Mouse (Mus musculus) heart, embryonic 10.5 days (tissue): ENCODE data around the gene Ttll1. TPM values are rescaled to one million over a fixed set of nuclear protein-coding genes. Genes with fewer than 3 reads are reported as not detected.

Experiments
- DNase-seq: peaks from one replicate; pipeline ENCODE4 v3.0.0-alpha.2; 2017; ENCODE audit warnings: low spot score
- H3K27ac ChIP-seq: fragments of 300-500 bp; sonication (generic); 2 replicates; pipeline ENCODE4 v1.5.1; 2016; ENCODE audit warnings: mild to moderate bottlenecking
- H3K27me3 ChIP-seq: fragments of 300-500 bp; sonication (generic); 2 replicates; pipeline ENCODE4 v1.6.1; 2016; ENCODE audit warnings: mild to moderate bottlenecking; ENCODE audit not compliant: poor library complexity, insufficient read depth, severe bottlenecking
- H3K36me3 ChIP-seq: fragments of 300-500 bp; sonication (generic); 2 replicates; pipeline ENCODE4 v1.6.1; 2016; ENCODE audit warnings: mild to moderate bottlenecking, moderate library complexity
- H3K4me1 ChIP-seq: fragments of 300-500 bp; sonication (generic); 2 replicates; pipeline ENCODE4 v1.6.1; 2016; ENCODE audit warnings: mild to moderate bottlenecking
- H3K4me3 ChIP-seq: fragments of 300-500 bp; sonication (generic); 2 replicates; pipeline ENCODE4 v1.5.1; 2016; ENCODE audit warnings: mild to moderate bottlenecking, moderate library complexity
- H3K9me3 ChIP-seq: fragments of 300-500 bp; sonication (generic); 2 replicates; pipeline ENCODE4 v1.6.1; 2016; ENCODE audit warnings: mild to moderate bottlenecking, moderate library complexity
- WGBS: fragments of 180-500 bp; shearing (Covaris S2); methylation state at CpG from one replicate; pipeline ENCODE4 v1.1.7; 2016; 5-methylcytosine and 5-hydroxymethylcytosine counted together
- polyA plus RNA-seq: library from polyadenylated mRNA; unstranded; fragments of >200 nt; fragmentation: Nextera tagmentation; extraction: Ambion mirVana; gene quantifications from 2 replicates; pipeline ENCODE4 v1.2.1, GENCODE M21; 2016

The Ttll1 gene
- polyA plus RNA-seq, 1 experiment from 2014 or later, result 23.9 TPM

GRCm38 (mm10) chr15:83493856-83494571 is 16.7 kb downstream of the Ttll1 start:
- peaks cover 62% of the 10 kb centered on the region for H3K36me3 ChIP-seq
- no peaks in the 10 kb centered on the region for H3K27me3 ChIP-seq
- no peak overlapping the region for H3K4me3 ChIP-seq
- no peak for DNase-seq
- H3K27ac ChIP-seq, result no peak overlapping the region
- no peaks in the 10 kb centered on the region for H3K9me3 ChIP-seq
- 82% methylated on average over 7 of the region's 7 CpGs for WGBS
- H3K4me1 ChIP-seq, result peaks cover 11% of the 10 kb centered on the region; the same call in 1 of the 2 replicates

GRCm38 (mm10) chr15:83491891-83492290 is 18.8 kb downstream of the Ttll1 start:
- Histone ChIP-seq H3K36me3 (peaks cover 42% of the 10 kb centered on the region), H3K27me3 (no peaks in the 10 kb centered on the region), H3K27ac (no peak overlapping the region), H3K9me3 (no peaks in the 10 kb centered on the region), H3K4me3 (no peak overlapping the region), H3K4me1 (peaks cover 25% of the 10 kb centered on the region)
- 50% methylated on average over 5 of the region's 5 CpGs for WGBS
- no peak for DNase-seq

GRCm38 (mm10) chr15:83489471-83489870 is 21.2 kb downstream of the Ttll1 start:
- no peak for DNase-seq
- peaks cover 18% of the 10 kb centered on the region for H3K4me1 ChIP-seq
- H3K4me3 ChIP-seq, result no peak overlapping the region
- H3K9me3 ChIP-seq, result no peaks in the 10 kb centered on the region
- peak overlapping the region; percentile 22; the same call in 1 of the 2 replicates for H3K27ac ChIP-seq
- WGBS, result 78% methylated on average over 20 of the region's 20 CpGs
- H3K36me3 ChIP-seq, result peaks cover 33% of the 10 kb centered on the region; the same call in 1 of the 2 replicates
- no peaks in the 10 kb centered on the region for H3K27me3 ChIP-seq

GRCm38 (mm10) chr15:83487477-83488115 is 23.1 kb downstream of the Ttll1 start:
- H3K4me1 ChIP-seq, result peaks cover 20% of the 10 kb centered on the region
- H3K27ac ChIP-seq, result 0 out of 2 replicates have a peak overlapping the region, but pooled peaks have one; percentile 6
- H3K4me3 ChIP-seq, result no peak overlapping the region
- H3K27me3 ChIP-seq, result no peaks in the 10 kb centered on the region
- peaks cover 36% of the 10 kb centered on the region; the same call in 1 of the 2 replicates for H3K36me3 ChIP-seq
- no peaks in the 10 kb centered on the region for H3K9me3 ChIP-seq
- no peak for DNase-seq
- WGBS, result 56% methylated on average over 9 of the region's 9 CpGs

- H3K27ac ChIP-seq, result no peak overlapping the region
- peaks cover 19% of the 10 kb centered on the region; the same call in 1 of the 2 replicates for H3K36me3 ChIP-seq
- no peak overlapping the region for H3K4me3 ChIP-seq
- H3K27me3 ChIP-seq, result peaks cover 4% of the 10 kb centered on the region; the same call in 1 of the 2 replicates
- no peaks in the 10 kb centered on the region for H3K9me3 ChIP-seq
- no peak for DNase-seq
- 90% methylated on average over 10 of the region's 10 CpGs for WGBS
- H3K4me1 ChIP-seq, result peaks cover 22% of the 10 kb centered on the region
Measured at GRCm38 (mm10) chr15:83484311-83484710, 26.4 kb downstream of the Ttll1 start.

- no peak overlapping the region for H3K4me3 ChIP-seq
- H3K4me1 ChIP-seq, result peaks cover 28% of the 10 kb centered on the region
- WGBS, result 32% methylated on average over 2 of the region's 2 CpGs
- no peaks in the 10 kb centered on the region for H3K9me3 ChIP-seq
- H3K36me3 ChIP-seq, result peaks cover 19% of the 10 kb centered on the region; the same call in 1 of the 2 replicates
- no peak overlapping the region for H3K27ac ChIP-seq
- no peak for DNase-seq
- H3K27me3 ChIP-seq, result peaks cover 4% of the 10 kb centered on the region; the same call in 1 of the 2 replicates
Measured at GRCm38 (mm10) chr15:83483482-83483881, 27.2 kb downstream of the Ttll1 start.

- Histone ChIP-seq H3K4me3 (no peak overlapping the region), H3K36me3 (peaks cover 19% of the 10 kb centered on the region; the same call in 1 of the 2 replicates), H3K27ac (no peak overlapping the region), H3K27me3 (peaks cover 4% of the 10 kb centered on the region; the same call in 1 of the 2 replicates), H3K4me1 (peaks cover 23% of the 10 kb centered on the region), H3K9me3 (no peaks in the 10 kb centered on the region)
- DNase-seq, result no peak
- WGBS, result 69% methylated on average over 8 of the region's 8 CpGs
Measured at GRCm38 (mm10) chr15:83482645-83483224, 28.0 kb downstream of the Ttll1 start.

- Histone ChIP-seq H3K36me3 (peaks cover 17% of the 10 kb centered on the region; the same call in 1 of the 2 replicates), H3K27ac (no peak overlapping the region), H3K9me3 (no peaks in the 10 kb centered on the region), H3K4me1 (peaks cover 21% of the 10 kb centered on the region), H3K27me3 (peaks cover 4% of the 10 kb centered on the region; the same call in 1 of the 2 replicates), H3K4me3 (no peak overlapping the region)
- no peak for DNase-seq
- 66% methylated on average over 10 of the region's 10 CpGs for WGBS
Measured at GRCm38 (mm10) chr15:83481236-83481780, 29.4 kb downstream of the Ttll1 start.

- peaks cover 4% of the 10 kb centered on the region; the same call in 1 of the 2 replicates for H3K27me3 ChIP-seq
- H3K4me1 ChIP-seq, result peaks cover 21% of the 10 kb centered on the region
- no peak overlapping the region for H3K4me3 ChIP-seq
- no peaks in the 10 kb centered on the region for H3K9me3 ChIP-seq
- no peak for DNase-seq
- WGBS, result 83% methylated on average over 4 of the region's 4 CpGs
- no peak overlapping the region for H3K27ac ChIP-seq
- H3K36me3 ChIP-seq, result peaks cover 8% of the 10 kb centered on the region; the same call in 1 of the 2 replicates
Measured at GRCm38 (mm10) chr15:83479818-83480217, 30.9 kb downstream of the Ttll1 start.

- Histone ChIP-seq H3K27ac (no peak overlapping the region), H3K9me3 (no peaks in the 10 kb centered on the region), H3K4me3 (no peak overlapping the region), H3K27me3 (peaks cover 4% of the 10 kb centered on the region; the same call in 1 of the 2 replicates), H3K4me1 (peaks cover 34% of the 10 kb centered on the region), H3K36me3 (no peaks in the 10 kb centered on the region)
- no peak for DNase-seq
- 68% methylated on average over 3 of the region's 3 CpGs for WGBS
Measured at GRCm38 (mm10) chr15:83478096-83478495, 32.6 kb downstream of the Ttll1 start.

GRCm38 (mm10) chr15:83476593-83477273 is 34.0 kb downstream of the Ttll1 start:
- WGBS, result 74% methylated on average over 12 of the region's 12 CpGs
- Histone ChIP-seq H3K36me3 (no peaks in the 10 kb centered on the region), H3K27ac (no peak overlapping the region), H3K9me3 (no peaks in the 10 kb centered on the region), H3K27me3 (no peaks in the 10 kb centered on the region), H3K4me3 (no peak overlapping the region), H3K4me1 (peaks cover 28% of the 10 kb centered on the region)
- DNase-seq, result no peak

GRCm38 (mm10) chr15:83474466-83474836 is 36.2 kb downstream of the Ttll1 start:
- H3K4me3 ChIP-seq, result no peak overlapping the region
- WGBS, result 26% methylated on average over 5 of the region's 5 CpGs
- H3K27ac ChIP-seq, result 0 out of 2 replicates have a peak overlapping the region, but pooled peaks have one; percentile 23
- DNase-seq, result no peak
- no peaks in the 10 kb centered on the region for H3K9me3 ChIP-seq
- H3K36me3 ChIP-seq, result no peaks in the 10 kb centered on the region
- 0 out of 2 replicates have a peak, but pooled peaks cover 6% of the 10 kb centered on the region for H3K27me3 ChIP-seq
- H3K4me1 ChIP-seq, result peaks cover 36% of the 10 kb centered on the region
